Mouse (Mus musculus) CH12.LX (cell line): ENCODE data around the gene Rpl9-ps6.

Source experiments
- CTCF ChIP-seq, 2 experiments: IDR thresholded peaks in 1 of 2; conservative IDR thresholded peaks in 1 of 2; 2 replicates each; pipeline ENCODE4 v1.5.1; 2011 to 2012; ENCODE audit warnings: low read depth in 2 of 2, low read length in 2 of 2, improper control_type of control experiment in 1 of 2, inconsistent platforms in 1 of 2, mild to moderate bottlenecking in 1 of 2, moderate library complexity in 1 of 2
- ETS1 ChIP-seq: conservative IDR thresholded peaks from 2 replicates; pipeline ENCODE4 v1.6.1; 2012; ENCODE audit warnings: low read depth, mild to moderate bottlenecking, inconsistent platforms, low read length, improper control_type of control experiment, moderate library complexity
- MAFK ChIP-seq: IDR thresholded peaks from 2 replicates; pipeline ENCODE4 v1.6.1; 2011; ENCODE audit warnings: low read length, improper control_type of control experiment; ENCODE audit not compliant: insufficient replicate concordance
- MEF2A ChIP-seq: IDR thresholded peaks from 2 replicates; pipeline ENCODE4 v1.6.1; 2014; ENCODE audit warnings: low read depth, mild to moderate bottlenecking, inconsistent platforms, low read length, improper control_type of control experiment, borderline replicate concordance
- PAX5 ChIP-seq: IDR thresholded peaks from 2 replicates; pipeline ENCODE4 v1.6.1; 2012; ENCODE audit warnings: low read length, inconsistent platforms, mixed read lengths
- POLR2A ChIP-seq: IDR thresholded peaks from 2 replicates; pipeline ENCODE4 v1.6.1; 2011; ENCODE audit warnings: low read depth, mild to moderate bottlenecking, improper control_type of control experiment, low read length
- TBP ChIP-seq: conservative IDR thresholded peaks from 2 replicates; pipeline ENCODE4 v1.6.1; 2011; ENCODE audit warnings: low read depth, low read length, improper control_type of control experiment
- TCF12 ChIP-seq: IDR thresholded peaks from 2 replicates; pipeline ENCODE4 v1.6.1; 2014; ENCODE audit warnings: low read depth, mild to moderate bottlenecking, inconsistent platforms, low read length, improper control_type of control experiment
- UBTF ChIP-seq: IDR thresholded peaks from 2 replicates; pipeline ENCODE4 v1.6.1; 2012; ENCODE audit warnings: low read depth, mild to moderate bottlenecking, inconsistent platforms, low read length, improper control_type of control experiment, moderate library complexity
- USF1 ChIP-seq: IDR thresholded peaks from 2 replicates; pipeline ENCODE4 v1.6.1; 2014; ENCODE audit warnings: low read depth, mild to moderate bottlenecking, inconsistent platforms, low read length, improper control_type of control experiment
- ZC3H11A ChIP-seq: IDR thresholded peaks from 2 replicates; pipeline ENCODE4 v1.6.1; 2012; ENCODE audit warnings: low read depth, mild to moderate bottlenecking, inconsistent platforms, low read length, improper control_type of control experiment

GRCm38 (mm10) chr19:32456744-32457143 lies 9.6 kb downstream of the Rpl9-ps6 start:
- TF ChIP-seq CTCF (conservative IDR thresholded peaks at IDR 0.05 in 1 of 2, IDR thresholded peaks at IDR 0.05 in 1 of 2; ENCODE audit: low read depth in 2 of 2, low read length in 2 of 2) (no peak), TCF12 (no peak), POLR2A (no peak), MAFK (no peak), PAX5 (no peak), UBTF (no peak), TBP (no peak), ZC3H11A (no peak), MEF2A (no peak), ETS1 (no peak), USF1 (no peak)
